Mouse (Mus musculus) stomach, postnatal 0 days (tissue): ENCODE measurements around the gene D630036H23Rik. TPM values are rescaled to one million over a fixed set of nuclear protein-coding genes. Genes with fewer than 3 reads are reported as not detected.

Experiments used
- ATAC-seq: fragments of 200-750 bp; cut with Nextera tagmentation; 2 replicates; pipeline ENCODE4 v1.8.0; 2017; ENCODE audit not compliant: low FRiP score, low TSS enrichment
- DNase-seq: peaks from one replicate; pipeline ENCODE4 v3.0.0-alpha.2; 2016; ENCODE audit warnings: low spot score
- H3K27ac ChIP-seq: fragments of 300-500 bp; sonication (generic); replicated peaks from 2 replicates; pipeline ENCODE4 v1.5.1; 2014; ENCODE audit warnings: mild to moderate bottlenecking, control low read depth
- H3K27me3 ChIP-seq: fragments of 300-500 bp; sonication (generic); 2 replicates; pipeline ENCODE4 v1.6.1; 2014; ENCODE audit warnings: low read length; ENCODE audit not compliant: control insufficient read depth, insufficient read depth
- H3K36me3 ChIP-seq: fragments of 300-500 bp; sonication (generic); 2 replicates; pipeline ENCODE4 v1.6.1; 2014; ENCODE audit warnings: low read length, mixed read lengths; ENCODE audit not compliant: control insufficient read depth, insufficient read depth
- H3K4me1 ChIP-seq: fragments of 300-500 bp; sonication (generic); replicated peaks from 2 replicates; pipeline ENCODE4 v1.6.1; 2014; ENCODE audit warnings: antibody characterized with exemption; ENCODE audit not compliant: control insufficient read depth, insufficient read depth
- H3K4me2 ChIP-seq: fragments of 300-500 bp; sonication (generic); replicated peaks from 2 replicates; pipeline ENCODE4 v1.6.1; 2014; ENCODE audit warnings: low read depth, mild to moderate bottlenecking, control low read depth, moderate library complexity
- H3K4me3 ChIP-seq: fragments of 300-500 bp; sonication (generic); 2 replicates; pipeline ENCODE4 v1.5.1; 2014; ENCODE audit warnings: low read depth, low read length, control low read depth
- H3K9ac ChIP-seq: fragments of 300-500 bp; sonication (generic); 2 replicates; pipeline ENCODE4 v1.6.1; 2014; ENCODE audit warnings: mild to moderate bottlenecking, low read length, control low read depth, mixed read lengths
- H3K9me3 ChIP-seq: fragments of 300-500 bp; sonication (generic); 2 replicates; pipeline ENCODE4 v1.6.1; 2016; ENCODE audit warnings: low read length; ENCODE audit not compliant: control insufficient read depth
- CTCF ChIP-seq: IDR thresholded peaks from 2 replicates; pipeline ENCODE4 v1.5.1; 2016; ENCODE audit warnings: antibody characterized with exemption, low read depth, mild to moderate bottlenecking, moderate library complexity
- EP300 ChIP-seq: optimal IDR thresholded peaks from 2 replicates; pipeline ENCODE3; 2016; ENCODE audit warnings: antibody characterized with exemption
- WGBS: fragments of 180-500 bp; shearing (Covaris S2); extraction: QIAGEN DNeasy Blood & Tissue Kit; methylation state at CpG from one replicate; pipeline ENCODE4 v1.1.7; 2014; 5-methylcytosine and 5-hydroxymethylcytosine counted together
- polyA plus RNA-seq: library from polyadenylated mRNA; unstranded; fragments of >200 nt; fragmentation: Nextera tagmentation; extraction: Ambion mirVana; gene quantifications from 2 replicates; pipeline ENCODE4 v1.2.1, GENCODE M21; 2015

Gene D630036H23Rik
- polyA plus RNA-seq, 1 experiment from 2014 or later = 3.1 TPM

- 80% methylated on average over 4 of the region's 4 CpGs for WGBS
- Histone ChIP-seq H3K9me3 (no peaks in the 10 kb centered on the region), H3K36me3 (no peaks in the 10 kb centered on the region), H3K27ac (no peak overlapping the region), H3K4me3 (no peak overlapping the region), H3K27me3 (no peaks in the 10 kb centered on the region), H3K9ac (no peak overlapping the region), H3K4me2 (no peak overlapping the region), H3K4me1 (no peaks in the 10 kb centered on the region)
- peak; percentile 56; the same call in 1 of the 2 replicates for ATAC-seq
- no peak for DNase-seq
- no peak for TF ChIP-seq EP300
- TF ChIP-seq CTCF = no peak
These were observed 18.0 kb downstream of the D630036H23Rik start for GRCm38 (mm10) chr12:36364013-36364412.

GRCm38 (mm10) chr12:36360693-36361092 is 21.3 kb downstream of the D630036H23Rik start:
- Histone ChIP-seq H3K27ac (no peak overlapping the region), H3K4me1 (no peaks in the 10 kb centered on the region), H3K27me3 (no peaks in the 10 kb centered on the region), H3K36me3 (no peaks in the 10 kb centered on the region), H3K9ac (no peak overlapping the region), H3K4me2 (no peak overlapping the region), H3K9me3 (no peaks in the 10 kb centered on the region), H3K4me3 (no peak overlapping the region)
- no peak for TF ChIP-seq EP300
- TF ChIP-seq CTCF = no peak
- WGBS = 92% methylated on average over 5 of the region's 5 CpGs
- ATAC-seq (no peak), DNase-seq (no peak)

GRCm38 (mm10) chr12:36360064-36360463 is 21.9 kb downstream of the D630036H23Rik start:
- WGBS = 86% methylated on average over 3 of the region's 3 CpGs
- Histone ChIP-seq H3K9me3 (no peaks in the 10 kb centered on the region), H3K27me3 (no peaks in the 10 kb centered on the region), H3K9ac (no peak overlapping the region), H3K4me1 (no peaks in the 10 kb centered on the region), H3K4me3 (no peak overlapping the region), H3K36me3 (no peaks in the 10 kb centered on the region), H3K27ac (no peak overlapping the region), H3K4me2 (no peak overlapping the region)
- no peak for ATAC-seq
- TF ChIP-seq CTCF (no peak), EP300 (no peak)
- no peak for DNase-seq

GRCm38 (mm10) chr12:36344131-36344530 is 37.9 kb downstream of the D630036H23Rik start:
- Histone ChIP-seq H3K27ac (no peak overlapping the region), H3K27me3 (no peaks in the 10 kb centered on the region), H3K9me3 (no peaks in the 10 kb centered on the region), H3K4me3 (no peak overlapping the region), H3K4me2 (no peak overlapping the region), H3K36me3 (no peaks in the 10 kb centered on the region), H3K4me1 (no peaks in the 10 kb centered on the region), H3K9ac (no peak overlapping the region)
- WGBS = 57% methylated on average over 4 of the region's 4 CpGs
- DNase-seq = no peak
- ATAC-seq = 0 out of 2 replicates have a peak, but pooled peaks have one; percentile 12
- TF ChIP-seq CTCF = no peak
- no peak for TF ChIP-seq EP300

- Histone ChIP-seq H3K4me2 (no peak overlapping the region), H3K4me3 (no peak overlapping the region), H3K27ac (no peak overlapping the region), H3K4me1 (no peaks in the 10 kb centered on the region), H3K9ac (no peak overlapping the region), H3K27me3 (no peaks in the 10 kb centered on the region), H3K36me3 (no peaks in the 10 kb centered on the region), H3K9me3 (no peaks in the 10 kb centered on the region)
- ATAC-seq (no peak), DNase-seq (no peak)
- 65% methylated on average over 9 of the region's 9 CpGs for WGBS
- TF ChIP-seq CTCF (no peak), EP300 (no peak)
These were observed 48.1 kb downstream of the D630036H23Rik start for GRCm38 (mm10) chr12:36333837-36334281.

- H3K27me3 ChIP-seq = no peaks in the 10 kb centered on the region
- WGBS = 94% methylated on average over 1 of the region's 1 CpGs
- H3K4me3 ChIP-seq = no peak overlapping the region
- H3K36me3 ChIP-seq = no peaks in the 10 kb centered on the region
- DNase-seq (no peak), ATAC-seq (no peak)
- H3K9me3 ChIP-seq = no peaks in the 10 kb centered on the region
- H3K9ac ChIP-seq = no peak overlapping the region
- no peaks in the 10 kb centered on the region for H3K4me1 ChIP-seq
- H3K4me2 ChIP-seq = no peak overlapping the region
- H3K27ac ChIP-seq = no peak overlapping the region
- TF ChIP-seq EP300 = no peak
- TF ChIP-seq CTCF = no peak
These were observed 49.3 kb downstream of the D630036H23Rik start for GRCm38 (mm10) chr12:36332676-36333075.

Other genes starting within 250 kb of the D630036H23Rik start
- 27.4 and 29.6 TPM in 2 replicates for gene Ankmy2, start 225.1 kb downstream of the D630036H23Rik start, polyA plus RNA-seq
- 117 and 122 TPM in 2 replicates for gene Bzw2, start 224.1 kb downstream of the D630036H23Rik start, polyA plus RNA-seq
- gene Lrrc72, start 128.8 kb downstream of the D630036H23Rik start, polyA plus RNA-seq = not detected in 2 replicates
- 3.2 and 4.5 TPM in 2 replicates for gene Sostdc1, start 68.0 kb downstream of the D630036H23Rik start, polyA plus RNA-seq
- gene Ispd, start 731 bp downstream of the D630036H23Rik start, polyA plus RNA-seq = 4.1 and 4.8 TPM in 2 replicates